Mouse (Mus musculus): ENCODE results near the gene Gm27235. TPM values are rescaled to one million over a fixed set of nuclear protein-coding genes. Genes with fewer than 3 reads are reported as not detected.
"Not testable (repeated sequence)": the region's sequence is repeated elsewhere in the genome, so short reads cannot be mapped to it uniquely, and the experiment has no call there.

Gene Gm27235
- polyA plus RNA-seq (2015; fragmentation: Nextera tagmentation; extraction: Ambion mirVana), result not detected in 2 replicates

DNA sequence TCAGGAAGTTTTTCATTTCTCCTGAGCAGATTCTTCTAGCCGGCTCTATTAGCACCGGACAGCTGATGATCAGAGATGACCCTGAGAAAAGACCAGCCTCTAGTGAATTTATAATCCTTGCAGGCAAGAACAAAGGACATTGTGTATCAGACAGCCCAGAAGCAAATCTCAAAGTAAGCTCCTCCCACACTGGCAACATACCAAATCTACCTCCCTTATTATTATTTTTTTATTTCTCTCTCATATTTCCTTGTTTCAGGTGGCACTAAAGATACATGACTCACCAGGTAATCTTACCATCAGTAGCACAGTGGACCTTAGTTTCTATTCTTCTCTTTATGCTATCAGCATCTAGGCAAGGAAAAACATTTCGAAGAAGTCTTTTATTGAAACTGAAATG lies at the start of gene Gm27235, which contains the start of gene D730048I06Rik:
Gene Gm27235, minus strand, starts transcription at position 101 of the 400 bp plus-strand sequence.
Gene D730048I06Rik, minus strand, starts transcription at position 112 of the 400 bp plus-strand sequence.
- H3K27me3 ChIP-seq, result no peaks in the 10 kb centered on the region
- no peak for ATAC-seq (ENCODE audit: low read depth)
- H3K9me3 ChIP-seq (replicated peaks), result no peaks in the 10 kb centered on the region; the same call in 1 of the 2 replicates
- no peak within 1 kb of the TSS for H3K27ac ChIP-seq
- 63% methylated on average over 3 of the region's 3 CpGs for WGBS (ENCODE audit: insufficient replicate concordance)
- no peak within 1 kb of the TSS for H3K4me3 ChIP-seq (replicated peaks)
- DNase-seq, result no peak
- H3K9ac ChIP-seq, result no peak within 1 kb of the TSS
- no peak within 1 kb of the TSS for H3K4me2 ChIP-seq
- no peaks in the 10 kb centered on the region for H3K4me1 ChIP-seq (replicated peaks)
- H3K36me3 ChIP-seq, result no peaks in the 10 kb centered on the region

DNA sequence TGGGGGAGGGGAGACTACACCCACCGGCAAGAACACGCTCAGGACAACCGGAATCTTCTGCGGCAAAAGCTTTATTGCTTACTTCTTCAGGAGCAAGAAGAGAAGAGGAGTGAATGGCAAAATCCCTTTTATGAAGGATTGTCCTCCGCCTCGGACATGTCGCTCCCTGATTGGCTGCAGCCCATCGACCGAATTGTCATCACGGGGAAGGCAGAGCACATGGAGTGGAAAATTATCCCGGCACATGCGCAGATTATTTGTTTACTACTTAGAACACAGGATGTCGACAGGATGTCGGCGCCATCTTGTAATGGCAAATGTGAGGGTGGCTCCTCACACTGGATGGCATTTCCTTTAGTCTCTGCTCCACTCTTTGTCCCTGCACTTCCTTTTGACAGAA lies 28.0 kb upstream of the Gm27235 start:
- H3K27me3 ChIP-seq; H3K9ac ChIP-seq; H3K4me2 ChIP-seq; H3K36me3 ChIP-seq; H3K4me3 ChIP-seq (replicated peaks); H3K4me1 ChIP-seq (replicated peaks); H3K9me3 ChIP-seq (replicated peaks); ATAC-seq (ENCODE audit: low read depth); H3K27ac ChIP-seq; DNase-seq: not testable (repeated sequence)
- WGBS (ENCODE audit: insufficient replicate concordance), result 85% methylated on average over 15 of the region's 15 CpGs

DNA sequence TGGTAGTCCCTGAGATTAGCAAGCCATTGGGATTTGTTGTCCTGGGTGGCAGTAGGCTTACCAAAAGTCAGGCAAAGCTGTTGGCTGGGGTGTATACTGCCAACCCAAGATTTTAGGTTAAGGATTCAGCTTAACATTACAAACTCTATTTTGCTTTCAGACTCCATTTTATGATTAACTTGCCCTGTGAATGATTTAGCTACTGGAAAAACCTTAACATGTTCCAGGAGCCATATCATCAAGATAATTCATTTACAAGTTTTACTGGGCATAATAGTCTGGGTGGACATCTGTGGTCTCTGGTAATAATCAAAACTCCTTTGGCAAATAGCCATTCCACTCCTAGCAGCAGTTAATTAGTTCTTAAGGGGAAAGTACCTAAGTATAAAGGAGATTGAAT lies 8.2 kb upstream of the Gm27235 start:
- H3K27me3 ChIP-seq, result no peaks in the 10 kb centered on the region
- ATAC-seq (ENCODE audit: low read depth), result no peak
- no peak overlapping the region for H3K4me3 ChIP-seq (replicated peaks)
- H3K27ac ChIP-seq, result no peak overlapping the region
- no peaks in the 10 kb centered on the region for H3K4me1 ChIP-seq (replicated peaks)
- H3K9ac ChIP-seq, result no peak overlapping the region
- H3K4me2 ChIP-seq, result no peak overlapping the region
- peaks cover 8% of the 10 kb centered on the region; the same call in 1 of the 2 replicates for H3K9me3 ChIP-seq (replicated peaks)
- no peak for DNase-seq
- no peaks in the 10 kb centered on the region for H3K36me3 ChIP-seq

GRCm38 (mm10) chr9:35778009-35778408 lies 11.9 kb downstream of the Gm27235 start, which contains the start of gene Gm17727:
Gm17727 (minus strand) TSS chr9:35778109.
- H3K9ac ChIP-seq, result no peak within 1 kb of the TSS
- DNase-seq, result no peak
- no peaks in the 10 kb centered on the region for H3K27me3 ChIP-seq
- H3K4me2 ChIP-seq, result no peak within 1 kb of the TSS
- H3K36me3 ChIP-seq, result no peaks in the 10 kb centered on the region
- H3K27ac ChIP-seq, result no peak within 1 kb of the TSS
- ATAC-seq (ENCODE audit: low read depth), result no peak
- H3K4me3 ChIP-seq (replicated peaks), result no peak within 1 kb of the TSS
- WGBS (ENCODE audit: insufficient replicate concordance), result 36% methylated on average over 3 of the region's 3 CpGs
- no peaks in the 10 kb centered on the region for H3K4me1 ChIP-seq (replicated peaks)
- H3K9me3 ChIP-seq (replicated peaks), result 0 out of 2 replicates have a peak, but pooled peaks cover 5% of the 10 kb centered on the region

DNA sequence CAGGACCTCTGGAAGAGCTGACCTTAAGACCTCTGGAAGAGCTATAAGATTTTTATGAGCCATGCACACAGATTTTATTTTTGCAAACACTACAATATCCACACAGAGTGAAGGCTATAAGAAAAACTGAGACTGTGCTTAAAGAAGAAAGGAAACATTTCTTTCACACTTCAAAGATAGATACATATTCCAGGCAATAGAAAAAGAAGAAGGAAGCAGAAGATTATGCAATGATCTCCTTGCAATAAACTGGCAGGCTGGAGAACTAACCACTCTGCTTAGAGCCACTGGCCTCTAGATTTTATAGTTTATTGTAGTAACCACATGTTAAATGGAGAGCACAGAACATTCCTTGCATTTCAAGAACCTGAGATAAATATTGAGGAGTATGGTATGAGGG lies 33.1 kb downstream of the Gm27235 start:
- no peak overlapping the region for H3K4me3 ChIP-seq (replicated peaks)
- DNase-seq (no peak), ATAC-seq (ENCODE audit: low read depth) (no peak)
- H3K36me3 ChIP-seq, result no peaks in the 10 kb centered on the region
- H3K27ac ChIP-seq, result no peak overlapping the region
- H3K9me3 ChIP-seq (replicated peaks), result no peaks in the 10 kb centered on the region
- H3K4me1 ChIP-seq (replicated peaks), result no peaks in the 10 kb centered on the region
- H3K9ac ChIP-seq, result no peak overlapping the region
- H3K4me2 ChIP-seq, result no peak overlapping the region
- no peaks in the 10 kb centered on the region for H3K27me3 ChIP-seq

DNA sequence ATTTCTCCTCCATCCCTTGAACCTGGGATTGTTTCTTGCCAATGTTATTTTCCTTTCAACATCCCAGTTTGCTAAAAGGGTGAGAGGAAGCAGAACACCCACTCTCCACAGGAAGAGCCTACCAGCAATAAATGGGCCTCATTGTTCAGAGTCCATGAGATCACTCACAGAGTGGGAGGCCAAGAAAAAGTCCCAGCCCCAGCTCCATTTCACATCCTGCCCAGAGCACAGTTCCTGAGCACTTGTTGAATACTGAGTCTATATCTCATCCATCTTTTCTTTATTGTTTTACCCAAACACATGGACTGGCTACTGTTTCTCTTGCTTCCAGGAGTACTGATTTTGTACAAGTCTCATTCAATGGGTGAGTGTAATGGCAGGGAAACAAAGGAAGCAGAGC lies 49.2 kb downstream of the Gm27235 start, which contains the start of gene Gm17677:
Gene Gm17677, plus strand, starts transcription at position 301 of the 400 bp plus-strand sequence.
- no peak within 1 kb of the TSS for H3K27ac ChIP-seq
- H3K9me3 ChIP-seq (replicated peaks), result peaks cover 7% of the 10 kb centered on the region; the same call in 1 of the 2 replicates
- no peak for DNase-seq
- H3K36me3 ChIP-seq, result no peaks in the 10 kb centered on the region
- H3K4me2 ChIP-seq, result no peak within 1 kb of the TSS
- no peak within 1 kb of the TSS for H3K4me3 ChIP-seq (replicated peaks)
- ATAC-seq (ENCODE audit: low read depth), result no peak
- H3K9ac ChIP-seq, result no peak within 1 kb of the TSS
- H3K4me1 ChIP-seq (replicated peaks), result no peaks in the 10 kb centered on the region
- no peaks in the 10 kb centered on the region for H3K27me3 ChIP-seq

Other genes with a start within 250 kb of the Gm27235 start
- gene Ddx25, start 231.6 kb downstream of the Gm27235 start, polyA plus RNA-seq (2015; fragmentation: Nextera tagmentation; extraction: Ambion mirVana), result 0.39 and 0.42 TPM in 2 replicates
- gene Pus3, start 231.5 kb downstream of the Gm27235 start, polyA plus RNA-seq (2015; fragmentation: Nextera tagmentation; extraction: Ambion mirVana), result 9.3 and 11.4 TPM in 2 replicates
- 0.25 and 0.36 TPM in 2 replicates for gene Pate2, start 219.8 kb downstream of the Gm27235 start, polyA plus RNA-seq (2015; fragmentation: Nextera tagmentation; extraction: Ambion mirVana)
- 9.8 and 11.9 TPM in 2 replicates for gene Hyls1, start 219.7 kb downstream of the Gm27235 start, polyA plus RNA-seq (2015; fragmentation: Nextera tagmentation; extraction: Ambion mirVana)
- not detected in 2 replicates for gene Pate4, start 178.2 kb downstream of the Gm27235 start, polyA plus RNA-seq (2015; fragmentation: Nextera tagmentation; extraction: Ambion mirVana)
- not detected in 2 replicates for gene Pate3, start 141.9 kb downstream of the Gm27235 start, polyA plus RNA-seq (2015; fragmentation: Nextera tagmentation; extraction: Ambion mirVana)
- not detected in 2 replicates for gene Pate1, start 102.7 kb downstream of the Gm27235 start, polyA plus RNA-seq (2015; fragmentation: Nextera tagmentation; extraction: Ambion mirVana)
- gene Gm17677, start 49.1 kb downstream of the Gm27235 start, polyA plus RNA-seq (2015; fragmentation: Nextera tagmentation; extraction: Ambion mirVana), result not detected in 2 replicates
- gene Gm17727, start 12.0 kb downstream of the Gm27235 start, polyA plus RNA-seq (2015; fragmentation: Nextera tagmentation; extraction: Ambion mirVana), result not detected in 2 replicates
- not detected in 2 replicates for gene D730048I06Rik, start within 50 bp of the Gm27235 start, polyA plus RNA-seq (2015; fragmentation: Nextera tagmentation; extraction: Ambion mirVana)
- not detected in 2 replicates for gene 9230110F15Rik, start 54.0 kb upstream of the Gm27235 start, polyA plus RNA-seq (2015; fragmentation: Nextera tagmentation; extraction: Ambion mirVana)
- not detected in 2 replicates for gene 9230113P08Rik, start 118.3 kb upstream of the Gm27235 start, polyA plus RNA-seq (2015; fragmentation: Nextera tagmentation; extraction: Ambion mirVana)

All from liver, embryonic 13.5 days (tissue).